Mouse (Mus musculus): ENCODE results near the gene Ctcfl.

The Ctcfl gene

DNA sequence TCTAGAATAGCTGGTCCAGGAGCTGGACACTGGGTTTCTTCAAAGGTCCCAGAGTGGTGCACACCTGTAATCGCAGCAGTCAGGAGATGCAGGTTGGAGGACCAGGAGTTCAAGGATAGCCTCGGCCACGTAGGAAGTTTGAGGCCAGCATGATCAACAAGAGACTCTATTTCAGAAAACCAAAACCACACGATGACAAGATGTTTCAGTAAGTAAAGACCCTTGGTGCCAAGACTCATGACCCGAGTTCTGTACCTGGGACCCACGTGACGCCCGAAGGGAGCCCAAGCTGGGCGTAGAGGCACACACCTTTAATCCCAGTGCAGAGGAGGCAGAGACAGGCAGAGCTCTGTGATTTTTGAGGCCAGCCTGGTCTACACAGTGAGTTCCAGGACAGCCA, 36.2 kb downstream of the Ctcfl start:
- no peak for DNase-seq (ENCODE audit: low read depth, low spot score)

DNA sequence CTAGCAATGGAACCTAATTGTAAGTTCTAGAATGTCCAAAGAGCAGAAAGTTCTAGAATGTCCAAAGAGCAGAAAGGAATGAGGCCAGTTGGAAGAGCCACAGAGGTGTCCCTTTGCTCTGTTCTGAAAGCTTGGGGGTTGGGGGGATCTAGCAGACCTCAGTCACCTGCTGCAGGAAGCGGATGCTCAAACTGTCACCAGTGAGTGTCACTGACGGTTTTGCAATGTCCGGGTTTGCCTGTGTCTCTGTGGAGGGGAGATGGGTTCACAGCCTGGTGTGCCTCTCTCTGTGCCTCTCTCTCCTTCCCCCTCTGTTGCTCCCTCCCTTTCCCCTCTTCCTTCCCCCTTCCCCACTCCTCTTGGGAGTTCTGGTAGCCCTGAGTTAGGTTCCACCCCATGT, 36.6 kb downstream of the Ctcfl start:
- DNase-seq (ENCODE audit: low read depth, low spot score), result no peak

DNA sequence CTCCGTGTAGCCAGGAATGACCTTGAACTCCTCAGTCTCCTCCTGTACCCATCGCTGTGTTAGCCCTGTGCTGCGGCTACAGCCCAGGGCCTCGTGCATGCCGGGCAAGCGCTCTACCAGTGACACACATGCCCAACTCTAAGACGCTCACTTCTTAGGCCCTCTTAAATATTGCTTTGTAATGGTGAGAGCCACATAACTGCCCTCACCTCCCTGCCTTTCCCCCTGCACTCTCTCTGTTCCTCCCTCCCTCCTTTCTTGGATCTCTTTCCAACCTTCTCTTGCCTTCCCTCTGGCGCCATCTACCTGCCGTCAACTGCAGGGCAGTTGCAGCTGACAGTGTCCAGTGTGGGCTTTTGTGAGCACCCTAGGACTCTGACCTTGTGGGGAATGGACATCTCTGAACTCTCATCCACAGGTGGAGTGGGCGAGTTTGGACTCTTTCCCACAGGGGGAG, 38.5 kb downstream of the Ctcfl start:
- peak; percentile 78 for DNase-seq (ENCODE audit: low read depth, low spot score)

DNA sequence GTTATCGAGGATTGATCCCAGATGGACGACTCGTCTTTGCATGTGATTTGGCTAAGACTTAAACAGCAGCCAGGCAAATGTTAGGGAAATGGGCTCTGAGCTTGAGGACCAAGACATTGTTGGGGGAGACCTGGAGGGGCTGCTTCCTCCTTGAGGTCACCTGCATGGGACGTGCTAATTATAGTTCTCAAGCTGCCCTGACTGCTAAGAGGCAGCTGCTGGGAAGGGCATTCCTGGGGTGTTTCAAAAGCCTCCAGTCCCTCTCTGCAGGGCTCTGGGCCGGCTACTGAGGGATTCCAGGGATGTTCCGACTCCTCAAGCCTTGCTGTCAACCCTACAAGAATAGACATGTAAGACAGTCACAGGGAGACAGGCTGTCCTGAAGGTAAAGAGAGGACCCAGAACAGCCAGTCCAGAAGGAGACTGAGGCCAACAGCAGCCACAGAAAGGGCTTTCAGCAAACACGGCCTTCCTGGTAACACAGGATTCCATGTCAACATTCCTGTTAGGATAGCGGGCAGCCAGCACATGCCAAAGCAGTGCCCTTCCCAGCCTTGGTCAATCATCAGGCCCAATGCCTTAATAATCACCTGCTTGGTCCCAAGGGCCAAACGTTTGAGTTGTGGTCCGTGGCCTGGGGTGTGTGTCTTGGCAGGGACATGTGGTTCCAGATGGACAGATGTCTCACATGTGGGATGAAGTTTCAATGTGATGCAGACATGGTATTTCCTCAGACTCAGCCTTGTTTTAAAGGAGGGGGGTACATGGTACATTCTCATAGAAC, 39.4 kb downstream of the Ctcfl start:
- DNase-seq (ENCODE audit: low read depth, low spot score), result no peak

DNA sequence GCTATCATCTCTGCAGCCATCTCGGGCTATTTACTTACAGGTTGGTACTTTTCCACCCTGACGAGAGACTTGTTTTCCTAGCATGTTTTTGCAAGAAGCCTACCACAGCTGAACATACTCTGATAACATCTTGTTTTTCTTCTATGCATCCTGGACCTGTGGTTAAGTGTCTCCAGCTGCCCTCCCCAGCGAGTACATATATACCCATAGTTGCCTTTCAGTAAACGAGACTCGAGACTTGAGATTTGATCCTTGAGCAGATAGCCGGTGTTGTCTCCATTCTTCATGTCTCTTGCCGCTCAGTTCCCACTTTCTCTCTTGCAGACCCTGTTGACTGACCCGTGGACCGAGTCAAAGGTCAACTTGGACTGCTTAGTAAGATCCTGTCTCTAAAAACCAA, 42.4 kb downstream of the Ctcfl start:
- DNase-seq (ENCODE audit: low read depth, low spot score), result no peak

DNA sequence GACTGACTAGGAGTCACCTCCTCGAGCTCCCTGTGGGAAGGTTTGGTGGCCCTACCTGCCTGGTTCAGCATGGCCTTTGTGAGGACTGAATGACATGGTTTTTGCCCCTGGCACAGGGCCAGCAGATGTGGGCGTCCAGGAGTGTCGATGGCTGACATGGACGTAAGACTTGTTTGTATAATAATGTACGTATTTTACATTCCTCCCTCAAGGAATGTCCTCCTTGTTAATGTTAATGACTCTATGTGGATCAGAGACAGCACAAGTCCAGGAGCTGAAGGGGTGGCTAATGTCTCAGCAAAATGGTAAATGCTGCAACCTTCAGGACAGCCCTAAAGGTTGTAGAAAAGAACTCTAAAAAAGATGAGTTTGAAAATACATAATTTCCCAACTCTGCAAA, 45.7 kb downstream of the Ctcfl start:
- peak; percentile 71 for DNase-seq (ENCODE audit: low read depth, low spot score)

DNA sequence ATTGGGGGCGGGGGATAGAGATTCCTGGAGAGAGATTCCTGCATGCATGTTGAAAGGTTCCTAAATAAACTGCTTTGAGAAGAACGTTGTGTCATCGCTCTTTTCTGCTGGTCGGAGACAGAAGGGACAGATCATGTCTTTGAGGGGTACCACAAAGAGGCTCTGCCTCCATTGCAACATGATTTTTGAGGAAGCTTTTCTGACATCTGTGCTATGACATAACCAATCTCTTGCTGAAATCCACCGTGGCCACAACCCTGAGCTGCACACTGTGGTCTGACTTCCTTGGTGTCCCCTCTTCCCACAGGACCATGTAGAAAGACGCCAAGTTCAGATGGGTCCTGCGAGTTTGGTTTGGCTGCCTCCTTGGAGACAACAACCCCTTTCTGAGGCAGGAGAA, 46.4 kb downstream of the Ctcfl start:
- DNase-seq (ENCODE audit: low read depth, low spot score), result no peak

DNA sequence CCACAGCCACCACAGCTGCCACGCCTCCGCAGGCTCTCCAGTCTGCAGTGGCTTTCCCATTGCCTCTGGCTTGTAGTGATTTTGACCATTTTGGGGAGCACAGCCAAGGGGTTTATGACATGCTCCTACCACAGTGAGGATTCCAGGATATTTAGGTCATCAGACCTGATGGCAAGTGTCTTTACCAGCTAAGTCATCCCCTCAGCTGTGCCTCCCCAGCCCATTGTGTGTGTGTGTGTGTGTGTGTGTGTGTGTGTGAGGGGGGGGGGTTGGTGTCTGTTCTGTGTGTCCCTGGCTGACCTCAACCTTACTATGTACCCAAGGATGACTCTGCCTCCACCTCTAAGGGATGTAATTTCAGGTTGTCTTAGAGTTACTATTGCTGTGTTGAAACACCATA, 54.5 kb downstream of the Ctcfl start:
- DNase-seq (ENCODE audit: low read depth, low spot score), result no peak

DNA sequence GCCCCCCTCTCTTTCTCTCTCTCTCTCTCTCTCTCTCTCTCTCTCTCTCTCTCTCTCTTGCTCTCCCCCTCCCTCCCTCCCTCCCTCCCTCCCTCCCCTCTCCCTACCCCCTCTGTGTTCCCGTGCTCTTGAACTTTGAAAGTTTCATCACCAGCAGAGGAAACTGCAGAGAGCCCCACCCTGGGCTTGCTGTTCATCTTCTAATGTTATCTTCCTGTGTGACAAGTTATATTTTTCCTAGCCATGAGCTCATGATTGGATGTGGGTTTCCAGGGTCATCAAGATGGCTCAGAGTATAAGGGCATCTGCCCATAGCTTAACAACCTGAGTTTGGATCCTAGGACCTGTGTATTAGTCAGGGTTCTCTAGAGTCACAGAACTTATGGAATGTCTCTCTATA, 56.1 kb downstream of the Ctcfl start:
- DNase-seq (ENCODE audit: low read depth, low spot score), result no peak

DNA sequence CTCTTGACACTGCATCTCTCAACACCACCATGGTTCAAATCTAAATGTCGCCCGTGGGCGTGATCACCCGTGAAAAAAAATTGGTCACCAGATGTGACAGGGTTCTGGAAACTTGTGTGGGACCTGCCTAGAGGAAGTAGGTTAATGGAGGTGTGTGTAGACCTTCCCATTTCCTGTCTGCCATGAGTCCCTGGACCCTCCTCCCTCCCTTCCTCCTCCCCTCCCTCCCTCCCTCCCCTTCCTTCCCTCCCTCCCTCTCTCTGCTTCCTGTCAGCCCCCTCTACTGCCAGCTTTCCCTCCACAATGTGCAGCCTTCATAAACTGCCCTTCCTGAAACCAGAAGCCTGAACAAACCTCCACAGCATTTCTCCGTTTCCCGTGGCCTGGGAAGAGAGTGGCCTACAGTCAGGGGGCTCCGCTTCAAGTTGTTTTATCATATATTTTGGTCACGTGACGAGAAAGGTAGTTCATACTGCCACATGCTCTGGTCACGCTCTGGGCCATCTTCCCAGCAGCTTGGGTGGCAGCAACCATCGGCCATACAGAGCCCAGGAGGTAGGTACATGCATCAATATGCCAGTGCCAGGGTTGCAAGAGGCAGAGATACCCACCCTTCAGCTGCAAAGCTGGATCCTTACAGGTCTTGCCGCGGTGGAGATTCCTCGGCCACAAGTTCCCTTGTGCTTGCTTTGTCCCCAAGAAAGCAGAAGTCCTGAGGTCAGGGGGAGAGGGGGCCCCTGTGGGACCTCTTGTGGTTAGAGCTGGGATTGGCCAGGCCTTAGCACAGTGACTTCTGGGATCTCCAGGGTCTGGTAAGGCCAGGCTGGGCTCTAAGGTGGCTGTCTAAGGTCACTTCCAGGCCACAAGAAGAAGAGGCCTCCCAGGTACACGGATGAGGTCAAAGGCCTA, 57.6 kb downstream of the Ctcfl start:
- DNase-seq (ENCODE audit: low read depth, low spot score), result no peak

DNA sequence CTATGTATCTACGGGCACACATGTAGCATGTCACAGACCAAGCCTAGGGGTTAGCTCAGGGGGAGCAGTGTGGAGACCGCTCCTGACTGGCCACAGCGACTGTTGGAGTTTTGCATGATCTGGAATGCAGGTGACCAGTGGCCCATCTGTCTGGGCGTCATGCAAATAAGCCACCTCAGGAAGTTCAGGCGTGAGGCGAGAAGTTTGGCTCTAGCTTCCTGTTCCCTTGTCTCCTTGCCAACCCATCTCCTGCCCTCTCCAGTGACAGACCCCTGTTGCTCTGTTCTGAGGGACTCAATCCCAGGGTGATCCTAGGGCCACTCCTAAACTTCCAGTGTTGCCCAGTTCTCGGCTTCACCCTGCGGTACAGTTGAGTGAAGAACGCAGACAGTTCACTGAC, 58.9 kb downstream of the Ctcfl start:
- DNase-seq (ENCODE audit: low read depth, low spot score), result no peak

DNA sequence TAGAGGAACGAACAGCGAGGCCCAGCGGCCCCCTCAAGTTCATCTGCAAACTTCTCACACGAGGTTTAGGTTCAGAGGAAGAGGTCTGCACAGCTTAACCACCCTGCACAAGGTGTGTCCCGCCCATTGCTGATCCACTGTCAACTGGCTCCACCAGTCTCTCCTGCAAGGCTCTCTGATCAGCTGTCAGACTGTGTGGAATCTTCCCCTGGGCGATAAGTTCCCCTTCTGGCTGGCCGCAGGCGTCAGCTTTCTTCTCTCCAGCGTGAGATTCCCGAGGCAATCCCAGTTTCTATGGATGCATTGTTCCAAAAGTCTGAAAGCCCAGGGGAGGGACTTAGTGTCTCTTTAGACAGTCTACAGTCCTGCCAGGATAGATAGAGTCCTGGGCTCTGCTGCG, 61.1 kb downstream of the Ctcfl start:
- peak; percentile 78 for DNase-seq (ENCODE audit: low read depth, low spot score)

DNA sequence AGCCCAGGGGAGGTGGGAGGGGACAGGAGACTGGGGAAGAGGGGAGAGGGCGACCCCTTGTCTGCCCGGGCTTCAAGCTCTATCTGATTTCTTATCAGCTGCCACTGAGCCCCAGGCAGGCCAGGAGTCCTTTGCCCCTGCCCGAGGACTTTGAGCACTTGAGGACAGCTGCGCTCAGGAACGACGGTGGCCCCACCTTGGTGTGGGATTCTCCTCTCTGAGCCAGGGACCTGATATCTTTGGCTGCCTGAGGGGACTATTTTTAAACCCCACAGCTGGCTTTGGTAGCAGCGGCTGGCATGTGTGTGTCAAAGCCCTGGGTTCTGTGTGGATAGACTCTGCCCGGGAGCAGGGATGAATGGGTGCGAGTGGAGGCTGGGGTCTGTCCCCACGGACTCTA, 61.7 kb downstream of the Ctcfl start:
- no peak for DNase-seq (ENCODE audit: low read depth, low spot score)

DNA sequence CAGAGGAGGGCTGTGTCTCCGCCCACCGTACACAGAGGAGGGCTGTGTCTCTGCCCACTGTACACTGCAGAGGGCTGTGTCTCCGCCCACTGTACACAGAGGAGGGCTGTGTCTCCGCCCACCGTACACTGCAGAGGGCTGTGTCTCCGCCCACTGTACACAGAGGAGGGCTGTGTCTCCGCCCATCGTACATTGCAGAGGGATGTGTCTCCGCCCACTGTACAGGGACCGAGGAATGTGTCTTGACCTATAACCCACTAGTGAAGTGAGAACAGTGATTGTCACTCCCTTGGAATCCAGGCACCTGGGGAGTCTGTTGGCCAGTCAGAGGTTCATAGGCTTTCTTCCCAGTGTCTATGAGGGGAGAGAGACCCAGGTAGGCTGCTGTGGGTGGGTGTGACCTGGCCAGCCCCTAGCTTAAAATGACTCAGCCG, 62.4 kb downstream of the Ctcfl start:
- DNase-seq (ENCODE audit: low read depth, low spot score), result peak; percentile 96

DNA sequence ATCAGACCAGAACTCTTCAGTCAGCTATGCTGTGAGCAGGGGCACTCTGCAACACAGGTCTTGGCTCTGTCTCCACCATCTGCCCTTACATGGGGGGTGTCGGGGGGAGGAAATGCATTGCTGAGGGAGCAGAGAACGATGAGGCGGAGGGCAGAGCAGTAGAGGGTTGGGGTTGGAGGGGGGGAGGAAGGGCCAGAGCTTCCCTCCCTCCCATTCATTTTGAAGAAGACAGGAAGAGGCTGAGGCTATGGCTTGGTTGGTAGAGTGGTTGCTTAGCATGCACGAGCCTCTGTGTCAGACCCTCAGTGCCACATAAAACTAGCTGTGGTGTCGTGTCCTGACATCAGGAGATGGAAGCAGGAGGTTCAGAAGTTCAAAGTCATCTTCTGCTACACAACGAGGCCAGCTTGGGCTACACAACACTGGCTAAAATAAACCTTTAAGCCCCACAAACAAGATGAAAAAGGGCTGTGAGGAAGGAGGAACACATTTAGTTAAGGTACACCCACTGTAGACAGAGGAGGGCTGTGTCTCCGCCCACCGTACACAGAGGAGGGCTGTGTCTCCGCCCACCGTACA, 62.9 kb downstream of the Ctcfl start:
- no peak for DNase-seq (ENCODE audit: low read depth, low spot score)

DNA sequence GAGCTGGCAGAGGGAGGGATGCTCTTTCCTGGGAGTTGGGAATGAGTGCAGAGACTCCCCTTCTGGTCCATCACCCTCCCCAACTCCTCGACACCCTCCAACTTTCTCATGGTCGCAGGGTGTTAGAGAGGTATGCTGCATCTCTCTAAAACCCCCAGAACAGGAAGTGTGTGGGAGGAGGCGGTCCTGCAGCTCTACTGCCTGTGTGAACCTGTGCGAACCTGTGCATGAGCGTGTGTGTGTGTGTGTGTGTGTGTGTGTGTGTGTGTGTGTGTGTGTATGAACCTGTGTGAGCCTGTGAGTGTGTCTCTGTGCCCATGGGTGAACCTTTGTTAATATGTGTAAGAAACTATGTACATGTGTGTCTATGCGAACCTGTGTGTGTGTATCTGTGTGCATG, 65.5 kb downstream of the Ctcfl start:
- no peak for DNase-seq (ENCODE audit: low read depth, low spot score)

DNA sequence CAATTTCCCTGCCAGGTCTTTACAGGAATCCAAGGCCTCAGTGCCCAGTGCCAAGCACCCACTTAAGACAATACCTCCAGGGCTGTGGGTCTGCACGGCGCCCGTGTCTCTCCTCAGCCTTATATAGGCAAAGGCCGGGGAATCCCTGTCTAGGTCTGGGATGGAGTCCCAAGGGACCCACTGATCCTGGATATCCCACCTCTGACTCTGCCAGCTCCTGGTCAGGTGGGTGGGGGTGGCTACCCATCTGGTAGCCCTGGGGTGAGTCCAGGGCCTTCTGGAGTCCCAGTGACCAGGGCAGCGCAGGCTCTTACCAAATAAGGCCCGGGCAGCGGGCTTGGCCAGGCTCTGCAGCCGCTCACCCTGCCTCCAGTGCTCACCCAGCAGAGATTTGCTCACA, 66.4 kb downstream of the Ctcfl start:
- no peak for DNase-seq (ENCODE audit: low read depth, low spot score)

DNA sequence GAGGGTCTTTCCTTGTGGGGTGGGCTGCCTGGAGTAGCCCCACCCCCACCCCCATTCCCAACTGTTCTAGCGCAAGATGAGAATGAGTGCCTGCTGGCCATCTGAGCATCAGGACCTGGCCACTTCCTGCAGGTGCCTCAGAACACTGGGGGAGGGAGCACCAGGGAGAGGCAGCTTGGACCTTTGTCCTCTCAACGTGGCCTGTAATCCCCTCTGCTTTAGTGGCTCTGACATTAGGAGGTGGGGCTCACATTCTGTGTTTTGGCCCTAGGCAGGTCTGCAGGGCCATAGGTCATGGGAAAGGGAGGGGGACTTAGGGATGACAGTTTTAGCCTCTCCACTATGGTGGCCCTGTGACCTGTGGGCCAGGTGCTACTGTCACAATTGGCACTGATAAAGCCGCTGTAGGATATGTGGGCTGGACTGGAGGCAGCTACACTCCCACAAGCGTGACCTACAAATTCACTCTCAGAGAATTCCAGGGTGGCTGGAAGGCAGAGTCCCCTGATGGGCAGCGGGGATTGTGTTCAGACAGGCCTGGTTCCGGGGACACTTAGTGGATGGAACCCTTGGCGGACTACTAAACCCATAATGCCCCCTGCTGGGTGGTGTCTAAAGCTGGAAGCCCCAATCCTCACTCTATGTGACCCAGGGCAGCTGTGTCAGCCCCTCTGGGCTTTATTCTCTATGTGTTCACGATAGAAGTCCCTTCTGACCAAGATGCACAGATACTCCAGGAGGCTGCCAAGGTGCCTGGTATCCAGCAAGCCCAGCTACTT, 68.5 kb downstream of the Ctcfl start:
- no peak for DNase-seq (ENCODE audit: low read depth, low spot score)

DNA sequence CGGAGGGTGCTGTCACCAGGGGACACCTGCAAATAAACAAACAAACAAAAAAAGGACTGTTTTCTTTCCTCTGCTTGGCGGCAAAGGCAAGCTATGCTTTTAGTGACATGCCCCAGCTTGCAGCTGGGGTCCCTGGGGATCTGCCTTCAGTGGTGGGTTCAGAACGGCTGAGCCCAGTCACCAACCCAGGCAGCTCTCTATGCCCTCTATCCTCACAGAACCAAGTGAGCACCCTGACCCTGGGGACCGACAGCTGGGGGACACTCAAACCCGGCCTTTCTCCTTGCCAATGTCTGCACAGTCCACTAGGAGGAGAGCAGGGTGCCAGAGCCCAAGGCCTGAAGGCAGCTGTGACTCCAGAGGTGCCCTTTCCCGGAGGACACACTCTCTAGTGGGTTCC, 69.5 kb downstream of the Ctcfl start:
- no peak for DNase-seq (ENCODE audit: low read depth, low spot score)

DNA sequence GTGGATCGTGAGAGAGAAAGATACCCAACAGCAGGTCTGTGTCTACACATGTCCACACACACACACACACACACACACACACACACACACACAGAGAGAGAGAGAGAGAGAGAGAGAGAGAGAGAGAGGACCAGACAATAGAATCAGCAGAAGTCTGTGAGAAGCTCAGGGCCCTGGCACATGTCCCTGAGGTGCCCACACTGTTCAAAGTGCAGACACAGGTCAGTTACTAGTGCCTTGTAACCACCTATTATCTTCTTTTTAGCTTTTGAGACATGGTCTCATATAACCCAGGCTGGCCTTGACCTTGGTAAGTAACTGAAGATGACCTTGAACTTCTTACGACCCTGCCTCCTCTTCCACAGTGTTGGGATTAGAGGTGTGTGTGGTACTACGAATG, 70.1 kb downstream of the Ctcfl start:
- peak; percentile 38 for DNase-seq (ENCODE audit: low read depth, low spot score)

DNA sequence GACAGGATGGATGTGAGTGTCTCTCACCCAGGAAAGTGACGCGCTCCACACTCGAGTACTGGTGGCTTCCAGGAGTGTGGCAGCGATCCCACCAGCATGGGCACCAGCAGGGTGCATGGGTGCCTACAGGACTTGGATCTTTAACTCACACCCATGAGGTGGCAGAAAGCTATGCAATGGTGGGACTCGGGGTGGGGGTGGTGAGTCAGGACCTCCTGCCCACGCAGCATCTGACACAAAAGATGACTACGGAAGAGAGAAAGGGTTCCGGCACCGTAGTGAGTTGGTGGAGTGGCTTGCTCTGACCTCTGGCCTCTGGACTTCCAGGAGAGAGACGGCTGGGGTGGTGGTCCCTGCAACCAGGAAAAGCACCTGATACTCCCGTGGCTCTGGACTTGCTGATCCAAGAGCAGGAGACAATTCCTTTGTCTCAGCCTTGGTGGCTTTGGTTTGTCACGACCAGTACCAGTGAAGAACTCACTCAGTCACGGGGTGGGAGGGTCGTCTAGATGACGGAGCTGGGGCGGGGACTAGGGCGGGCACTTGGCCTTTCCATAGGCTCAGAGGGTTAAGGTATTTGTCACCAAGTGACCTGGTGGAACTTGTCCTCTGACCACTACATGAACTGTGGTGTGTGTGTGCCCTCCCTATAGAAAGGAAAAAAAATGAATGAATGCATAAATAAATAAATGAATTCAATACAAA, 71.1 kb downstream of the Ctcfl start:
- no peak for DNase-seq (ENCODE audit: low read depth, low spot score)

All from R1 (cell line).